15 mouse cellular contexts compared by ENCODE assay signal in the genomic region with DNA sequence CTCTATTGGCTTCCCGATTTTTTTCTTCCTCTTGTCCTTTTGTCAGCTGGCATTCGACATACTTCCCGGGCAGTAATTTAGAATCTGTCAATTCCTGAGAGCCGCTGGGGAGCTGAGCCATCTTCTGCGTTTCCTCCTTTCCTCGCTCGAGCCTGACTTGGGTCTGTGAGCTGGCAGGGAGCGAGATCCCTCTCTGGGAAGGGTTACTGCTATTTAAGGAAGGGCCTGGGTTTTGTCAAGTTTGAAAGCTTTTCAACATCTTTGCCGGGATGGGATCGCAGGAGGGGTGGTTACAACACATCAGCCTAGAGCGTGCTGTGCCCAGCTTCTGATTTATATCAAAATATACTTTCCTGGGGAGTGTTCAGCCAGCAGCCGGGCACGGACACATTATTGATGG.
A peak's percentile ranks its signal among the peaks of the same experiment; 100 is the strongest.
DNase-seq lines count a peak whose midpoint lies in the region; ATAC-seq lines count a peak whose summit lies in the region.
"Had no signal": no experiment of that assay in that cellular context is flagged by ENCODE, and none has a peak within 500 bp of the region (broad histone marks: within the 10 kb centered on the region; RNA-seq: fewer than 3 reads in every experiment).

No protein-coding gene starts in this region.

- DNase-seq in heart, postnatal 10 days = no peak
- DNase-seq in kidney, postnatal 10 days = peak; percentile 22
- DNase-seq in kidney, postnatal 4 days = no peak
- peak; percentile 77 for DNase-seq in embryonic facial prominence, embryonic 14.5 days (ENCODE audit: low spot score)
- DNase-seq in adipocyte (ENCODE audit: low spot score) = no peak
- DNase-seq: cerebellum, adult 11-12 months; gastrocnemius, adult 2 months had no signal

- no peaks in the 10 kb centered on the region for H3K9me3 ChIP-seq in heart, embryonic 15.5 days (replicated peaks)
- H3K9me3 ChIP-seq in embryonic facial prominence, embryonic 14.5 days (ENCODE audit: control insufficient read depth, low read length) = no peaks in the 10 kb centered on the region
- no peaks in the 10 kb centered on the region for H3K9me3 ChIP-seq in limb, embryonic 12.5 days
- H3K9me3 ChIP-seq: forebrain, embryonic 12.5 days; liver, embryonic 12.5 days had no signal

- H3K36me3 ChIP-seq in heart, embryonic 15.5 days = no peaks in the 10 kb centered on the region
- H3K36me3 ChIP-seq in embryonic facial prominence, embryonic 14.5 days (ENCODE audit: control insufficient read depth, insufficient read depth, low read length) = no peaks in the 10 kb centered on the region
- H3K36me3 ChIP-seq in limb, embryonic 12.5 days = no peaks in the 10 kb centered on the region
- H3K36me3 ChIP-seq: forebrain, embryonic 12.5 days; liver, embryonic 12.5 days had no signal

- 5% methylated on average over 13 of the region's 13 CpGs for WGBS in heart, embryonic 15.5 days
- WGBS in embryonic facial prominence, embryonic 14.5 days = 23% methylated on average over 13 of the region's 13 CpGs
- WGBS in limb, embryonic 12.5 days = 6% methylated on average over 13 of the region's 13 CpGs

- intact Hi-C loops in heart, postnatal 10 days (cut with DNase I) = loop anchor here (10.0 kb wide), 2 partner anchors 390 to 540 kb away; partner anchors contain the start of gene Maf

- no peak overlapping the region for H3K27ac ChIP-seq in heart, embryonic 15.5 days
- no peak overlapping the region for H3K27ac ChIP-seq in embryonic facial prominence, embryonic 14.5 days (replicated peaks; ENCODE audit: low read depth, low read length)
- H3K27ac ChIP-seq in limb, embryonic 12.5 days = no peak overlapping the region
- H3K27ac ChIP-seq: forebrain, embryonic 12.5 days; gastrocnemius, adult 2 months; hindbrain, postnatal 0 days; liver, embryonic 12.5 days had no signal

- H3K4me2 ChIP-seq in heart, embryonic 15.5 days = peak overlapping the region; percentile 43
- peak overlapping the region; percentile 15 for H3K4me2 ChIP-seq in embryonic facial prominence, embryonic 14.5 days (ENCODE audit: low read depth, low read length)
- peak overlapping the region; percentile 30 for H3K4me2 ChIP-seq in limb, embryonic 12.5 days
- H3K4me2 ChIP-seq: forebrain, embryonic 12.5 days; liver, embryonic 12.5 days had no signal

- H3K27me3 ChIP-seq in heart, embryonic 15.5 days = no peaks in the 10 kb centered on the region
- H3K27me3 ChIP-seq in embryonic facial prominence, embryonic 14.5 days (replicated peaks; ENCODE audit: control insufficient read depth, insufficient read depth, low read length) = 0 out of 2 replicates have a peak, but pooled peaks cover 3% of the 10 kb centered on the region
- H3K27me3 ChIP-seq in limb, embryonic 12.5 days = peaks cover 47% of the 10 kb centered on the region

- H3K4me1 ChIP-seq in heart, embryonic 15.5 days (replicated peaks) = peaks cover 12% of the 10 kb centered on the region
- 0 out of 2 replicates have a peak, but pooled peaks cover 10% of the 10 kb centered on the region for H3K4me1 ChIP-seq in embryonic facial prominence, embryonic 14.5 days (ENCODE audit: control insufficient read depth, insufficient read depth, low read length)
- H3K4me1 ChIP-seq in limb, embryonic 12.5 days (replicated peaks) = peaks cover 50% of the 10 kb centered on the region

- H3K9ac ChIP-seq in heart, embryonic 15.5 days = 0 out of 2 replicates have a peak overlapping the region, but pooled peaks have one; percentile 29
- H3K9ac ChIP-seq in embryonic facial prominence, embryonic 14.5 days (ENCODE audit: low read depth, low read length) = no peak overlapping the region
- no peak overlapping the region for H3K9ac ChIP-seq in limb, embryonic 12.5 days (replicated peaks)
- H3K9ac ChIP-seq: forebrain, embryonic 12.5 days; liver, embryonic 12.5 days had no signal

- ATAC-seq in heart, embryonic 15.5 days (replicated peaks; ENCODE audit: insufficient number of reproducible peaks, insufficient read depth, low FRiP score, low read depth) = peak; percentile 36; the same call in 1 of the 2 replicates
- no peak for ATAC-seq in embryonic facial prominence, embryonic 14.5 days (ENCODE audit: low read depth)
- ATAC-seq in limb, embryonic 12.5 days (ENCODE audit: insufficient number of reproducible peaks, insufficient read depth, low FRiP score, low TSS enrichment, low read depth) = no peak
- ATAC-seq in megakaryocyte-erythroid progenitor cell, adult 5-6 weeks (replicated peaks; ENCODE audit: low FRiP score, low TSS enrichment, poor library complexity, severe bottlenecking) = no peak
- ATAC-seq: activated CD4-positive, CD25-positive, alpha-beta regulatory T cell, adult 4 months; hindbrain, postnatal 0 days; liver, embryonic 12.5 days had no signal

- H3K4me3 ChIP-seq in heart, embryonic 15.5 days = peak overlapping the region; percentile 23; the same call in 1 of the 2 replicates
- H3K4me3 ChIP-seq in embryonic facial prominence, embryonic 14.5 days (ENCODE audit: low read depth, low read length) = no peak overlapping the region
- H3K4me3 ChIP-seq in limb, embryonic 12.5 days (replicated peaks) = no peak overlapping the region
- H3K4me3 ChIP-seq: forebrain, embryonic 12.5 days; gastrocnemius, adult 2 months; liver, embryonic 12.5 days; megakaryocyte, embryonic 14.5 days had no signal

Comparison
In these comparisons a context has a peak if more than half of its experiments do, and no peak if none do; other contexts are left out.
1. DNase-seq: peak in kidney, postnatal 10 days (single experiment) and embryonic facial prominence, embryonic 14.5 days (single experiment); none in heart, postnatal 10 days (0 of 2), kidney, postnatal 4 days (0 of 2) and adipocyte (single experiment).
2. Peak in every context shown above with its lines, with median percentiles within 50 percentile points of each other: H3K4me2 ChIP-seq.